Mouse (Mus musculus): ENCODE measurements around the gene Mdm4. TPM values are rescaled to one million over a fixed set of nuclear protein-coding genes. Genes with fewer than 3 reads are reported as not detected.

Mdm4 gene
- polyA plus RNA-seq, 1 experiment from 2014 or later, result 35.7 TPM

GRCm38 (mm10) chr1:133063164-133063563 is 32.8 kb upstream of the Mdm4 start:
- no peak for DNase-seq (ENCODE audit: low spot score)
- H3K9me3 ChIP-seq (replicated peaks; ENCODE audit: control insufficient read depth, low read length), result no peaks in the 10 kb centered on the region
- no peak overlapping the region for H3K4me3 ChIP-seq (ENCODE audit: low read depth, low read length)
- no peaks in the 10 kb centered on the region; the same call in 1 of the 2 replicates for H3K4me1 ChIP-seq (ENCODE audit: control insufficient read depth, insufficient read depth, low read length)
- ATAC-seq (replicated peaks; ENCODE audit: insufficient number of reproducible peaks, low FRiP score, low TSS enrichment, low read depth), result no peak
- WGBS, result 89% methylated on average over 6 of the region's 6 CpGs
- no peaks in the 10 kb centered on the region for H3K36me3 ChIP-seq (replicated peaks; ENCODE audit: control insufficient read depth, insufficient read depth, low read depth, low read length)
- H3K27ac ChIP-seq (replicated peaks; ENCODE audit: low read depth, low read length), result no peak overlapping the region
- H3K4me2 ChIP-seq (ENCODE audit: low read depth, low read length), result no peak overlapping the region
- no peaks in the 10 kb centered on the region for H3K27me3 ChIP-seq (ENCODE audit: control insufficient read depth, insufficient read depth, low read length)
- no peak overlapping the region for H3K9ac ChIP-seq (replicated peaks; ENCODE audit: low read length)

- Histone ChIP-seq H3K9me3 (replicated peaks; ENCODE audit: control insufficient read depth, low read length) (no peaks in the 10 kb centered on the region), H3K9ac (replicated peaks; ENCODE audit: low read length) (no peak overlapping the region), H3K27me3 (ENCODE audit: control insufficient read depth, insufficient read depth, low read length) (no peaks in the 10 kb centered on the region), H3K27ac (replicated peaks; ENCODE audit: low read depth, low read length) (no peak overlapping the region), H3K4me2 (ENCODE audit: low read depth, low read length) (no peak overlapping the region), H3K4me3 (ENCODE audit: low read depth, low read length) (no peak overlapping the region), H3K4me1 (ENCODE audit: control insufficient read depth, insufficient read depth, low read length) (no peaks in the 10 kb centered on the region; the same call in 1 of the 2 replicates), H3K36me3 (replicated peaks; ENCODE audit: control insufficient read depth, insufficient read depth, low read depth, low read length) (no peaks in the 10 kb centered on the region)
- ATAC-seq (replicated peaks; ENCODE audit: insufficient number of reproducible peaks, low FRiP score, low TSS enrichment, low read depth) (no peak), DNase-seq (ENCODE audit: low spot score) (no peak)
- 47% methylated on average over 4 of the region's 4 CpGs for WGBS
Measured at GRCm38 (mm10) chr1:133060681-133061080, 30.3 kb upstream of the Mdm4 start.

GRCm38 (mm10) chr1:133059592-133059991 is 29.2 kb upstream of the Mdm4 start:
- DNase-seq (ENCODE audit: low spot score), result no peak
- Histone ChIP-seq H3K4me1 (ENCODE audit: control insufficient read depth, insufficient read depth, low read length) (no peaks in the 10 kb centered on the region; the same call in 1 of the 2 replicates), H3K27ac (replicated peaks; ENCODE audit: low read depth, low read length) (no peak overlapping the region), H3K36me3 (replicated peaks; ENCODE audit: control insufficient read depth, insufficient read depth, low read depth, low read length) (no peaks in the 10 kb centered on the region), H3K9ac (replicated peaks; ENCODE audit: low read length) (no peak overlapping the region), H3K27me3 (ENCODE audit: control insufficient read depth, insufficient read depth, low read length) (no peaks in the 10 kb centered on the region), H3K9me3 (replicated peaks; ENCODE audit: control insufficient read depth, low read length) (no peaks in the 10 kb centered on the region), H3K4me3 (ENCODE audit: low read depth, low read length) (no peak overlapping the region), H3K4me2 (ENCODE audit: low read depth, low read length) (no peak overlapping the region)
- 51% methylated on average over 2 of the region's 2 CpGs for WGBS
- no peak for ATAC-seq (replicated peaks; ENCODE audit: insufficient number of reproducible peaks, low FRiP score, low TSS enrichment, low read depth)

- Histone ChIP-seq H3K9me3 (replicated peaks; ENCODE audit: control insufficient read depth, low read length) (no peaks in the 10 kb centered on the region), H3K4me2 (ENCODE audit: low read depth, low read length) (no peak overlapping the region), H3K4me3 (ENCODE audit: low read depth, low read length) (no peak overlapping the region), H3K27me3 (ENCODE audit: control insufficient read depth, insufficient read depth, low read length) (no peaks in the 10 kb centered on the region), H3K4me1 (ENCODE audit: control insufficient read depth, insufficient read depth, low read length) (no peaks in the 10 kb centered on the region; the same call in 1 of the 2 replicates), H3K36me3 (replicated peaks; ENCODE audit: control insufficient read depth, insufficient read depth, low read depth, low read length) (no peaks in the 10 kb centered on the region), H3K9ac (replicated peaks; ENCODE audit: low read length) (no peak overlapping the region; the same call in 1 of the 2 replicates), H3K27ac (replicated peaks; ENCODE audit: low read depth, low read length) (no peak overlapping the region)
- DNase-seq (ENCODE audit: low spot score) (no peak), ATAC-seq (replicated peaks; ENCODE audit: insufficient number of reproducible peaks, low FRiP score, low TSS enrichment, low read depth) (no peak)
- WGBS, result 61% methylated on average over 7 of the region's 7 CpGs
Measured at GRCm38 (mm10) chr1:133057345-133058034, 27.1 kb upstream of the Mdm4 start.

GRCm38 (mm10) chr1:133054326-133054725 is 24.0 kb upstream of the Mdm4 start:
- no peak overlapping the region for H3K4me2 ChIP-seq (ENCODE audit: low read depth, low read length)
- H3K4me1 ChIP-seq (ENCODE audit: control insufficient read depth, insufficient read depth, low read length), result peaks cover 3% of the 10 kb centered on the region
- no peak for ATAC-seq (replicated peaks; ENCODE audit: insufficient number of reproducible peaks, low FRiP score, low TSS enrichment, low read depth)
- H3K27me3 ChIP-seq (ENCODE audit: control insufficient read depth, insufficient read depth, low read length), result no peaks in the 10 kb centered on the region
- no peak overlapping the region for H3K9ac ChIP-seq (replicated peaks; ENCODE audit: low read length)
- 71% methylated on average over 8 of the region's 8 CpGs for WGBS
- H3K9me3 ChIP-seq (replicated peaks; ENCODE audit: control insufficient read depth, low read length), result no peaks in the 10 kb centered on the region
- H3K4me3 ChIP-seq (ENCODE audit: low read depth, low read length), result no peak overlapping the region
- no peaks in the 10 kb centered on the region for H3K36me3 ChIP-seq (replicated peaks; ENCODE audit: control insufficient read depth, insufficient read depth, low read depth, low read length)
- no peak for DNase-seq (ENCODE audit: low spot score)
- no peak overlapping the region for H3K27ac ChIP-seq (replicated peaks; ENCODE audit: low read depth, low read length)

GRCm38 (mm10) chr1:133053034-133053433 is 22.7 kb upstream of the Mdm4 start:
- Histone ChIP-seq H3K36me3 (replicated peaks; ENCODE audit: control insufficient read depth, insufficient read depth, low read depth, low read length) (no peaks in the 10 kb centered on the region), H3K4me1 (ENCODE audit: control insufficient read depth, insufficient read depth, low read length) (peaks cover 3% of the 10 kb centered on the region; the same call in 1 of the 2 replicates), H3K9me3 (replicated peaks; ENCODE audit: control insufficient read depth, low read length) (no peaks in the 10 kb centered on the region), H3K4me3 (ENCODE audit: low read depth, low read length) (no peak overlapping the region), H3K27ac (replicated peaks; ENCODE audit: low read depth, low read length) (no peak overlapping the region), H3K9ac (replicated peaks; ENCODE audit: low read length) (no peak overlapping the region), H3K4me2 (ENCODE audit: low read depth, low read length) (no peak overlapping the region), H3K27me3 (ENCODE audit: control insufficient read depth, insufficient read depth, low read length) (no peaks in the 10 kb centered on the region)
- WGBS, result 50% methylated on average over 5 of the region's 5 CpGs
- ATAC-seq (replicated peaks; ENCODE audit: insufficient number of reproducible peaks, low FRiP score, low TSS enrichment, low read depth) (no peak), DNase-seq (ENCODE audit: low spot score) (no peak)

- H3K9ac ChIP-seq (replicated peaks; ENCODE audit: low read length), result no peak overlapping the region
- no peaks in the 10 kb centered on the region for H3K9me3 ChIP-seq (replicated peaks; ENCODE audit: control insufficient read depth, low read length)
- no peak overlapping the region for H3K4me3 ChIP-seq (ENCODE audit: low read depth, low read length)
- H3K4me2 ChIP-seq (ENCODE audit: low read depth, low read length), result no peak overlapping the region
- whole genome bisulfite sequencing, result 81% methylated on average over 2 of the region's 2 CpGs
- DNase-seq (ENCODE audit: low spot score), result no peak
- no peaks in the 10 kb centered on the region for H3K36me3 ChIP-seq (replicated peaks; ENCODE audit: control insufficient read depth, insufficient read depth, low read depth, low read length)
- H3K4me1 ChIP-seq (ENCODE audit: control insufficient read depth, insufficient read depth, low read length), result peaks cover 6% of the 10 kb centered on the region
- no peak overlapping the region for H3K27ac ChIP-seq (replicated peaks; ENCODE audit: low read depth, low read length)
- no peak for ATAC-seq (replicated peaks; ENCODE audit: insufficient number of reproducible peaks, low FRiP score, low TSS enrichment, low read depth)
- H3K27me3 ChIP-seq (ENCODE audit: control insufficient read depth, insufficient read depth, low read length), result no peaks in the 10 kb centered on the region
Measured at GRCm38 (mm10) chr1:133051829-133052228, 21.5 kb upstream of the Mdm4 start.

GRCm38 (mm10) chr1:133050001-133050431 is 19.7 kb upstream of the Mdm4 start:
- DNase-seq (ENCODE audit: low spot score) (no peak), ATAC-seq (replicated peaks; ENCODE audit: insufficient number of reproducible peaks, low FRiP score, low TSS enrichment, low read depth) (no peak)
- Histone ChIP-seq H3K36me3 (replicated peaks; ENCODE audit: control insufficient read depth, insufficient read depth, low read depth, low read length) (no peaks in the 10 kb centered on the region), H3K27ac (replicated peaks; ENCODE audit: low read depth, low read length) (no peak overlapping the region), H3K9ac (replicated peaks; ENCODE audit: low read length) (no peak overlapping the region), H3K4me2 (ENCODE audit: low read depth, low read length) (no peak overlapping the region), H3K4me1 (ENCODE audit: control insufficient read depth, insufficient read depth, low read length) (peaks cover 6% of the 10 kb centered on the region), H3K9me3 (replicated peaks; ENCODE audit: control insufficient read depth, low read length) (no peaks in the 10 kb centered on the region), H3K4me3 (ENCODE audit: low read depth, low read length) (no peak overlapping the region), H3K27me3 (ENCODE audit: control insufficient read depth, insufficient read depth, low read length) (no peaks in the 10 kb centered on the region)
- WGBS, result 23% methylated on average over 11 of the region's 11 CpGs
